Mouse (Mus musculus) cerebellum, adult 2 months (tissue): ENCODE data around the gene Bco2.

Source experiments
- CTCF ChIP-seq: fragments of 200-500 bp; IDR thresholded peaks from 2 replicates; pipeline ENCODE4 v1.5.1; 2011; ENCODE audit warnings: low read depth, mild to moderate bottlenecking, control low read depth, low read length, moderate library complexity, borderline replicate concordance; ENCODE audit not compliant: insufficient read depth
- POLR2A ChIP-seq: fragments of 200-500 bp; IDR thresholded peaks from 2 replicates; pipeline ENCODE4 v1.6.1; 2011; ENCODE audit warnings: low read length, control low read depth, borderline replicate concordance; ENCODE audit not compliant: insufficient read depth

- no peak for TF ChIP-seq POLR2A
- no peak for TF ChIP-seq CTCF
Observed at GRCm38 (mm10) chr9:50524936-50525335, 30.0 kb downstream of the Bco2 start.
